12 mouse cellular contexts compared by ENCODE assay signal in genomic region chr2:131443084-131443890, GRCm38 (mm10). TPM values are rescaled to one million over a fixed set of nuclear protein-coding genes. Genes with fewer than 3 reads are reported as not detected.
DNase-seq lines count a peak whose midpoint lies in the region; ATAC-seq and TF ChIP-seq lines count a peak whose summit lies in the region.
"Had no signal": no experiment of that assay in that cellular context is flagged by ENCODE, and none has a peak within 500 bp of the region (broad histone marks: within the 10 kb centered on the region; RNA-seq: fewer than 3 reads in every experiment).

No protein-coding gene starts in this region.

- DNase-seq in embryonic facial prominence, embryonic 11.5 days (ENCODE audit: low spot score): peak; percentile 37
- no peak for DNase-seq in embryonic facial prominence, embryonic 10.5 days (ENCODE audit: low spot score)
- no peak for DNase-seq in liver, embryonic 14.5 days (ENCODE audit: low read depth in 3 of 3, low spot score in 3 of 3)
- DNase-seq in liver: no peak
- peak; percentile 35 for DNase-seq in ZHBTc4 (ENCODE audit: low read depth, low spot score)
- peak; percentile 43 for DNase-seq in naive thymus-derived CD4-positive, alpha-beta T cell, adult 2 months (ENCODE audit: low read depth)
- no peak for DNase-seq in spleen, postnatal 14 days (ENCODE audit: low spot score in 2 of 2)
- no peak for DNase-seq in right cerebral cortex, adult 18-20 months
- DNase-seq: lung, postnatal 4 days; right cerebral cortex, postnatal 4 days had no signal

- TF ChIP-seq CTCF in liver, embryonic 14.5 days (IDR thresholded peaks at IDR 0.05; ENCODE audit: low read depth): 0 out of 2 replicates have a peak, but pooled peaks have one; percentile 21

- no peaks in the 10 kb centered on the region for H3K27me3 ChIP-seq in embryonic facial prominence, embryonic 11.5 days (ENCODE audit: control insufficient read depth, insufficient read depth, low read length)
- no peaks in the 10 kb centered on the region for H3K27me3 ChIP-seq in embryonic facial prominence, embryonic 10.5 days (replicated peaks; ENCODE audit: low read depth, poor library complexity, severe bottlenecking)
- H3K27me3 ChIP-seq in liver, embryonic 14.5 days (ENCODE audit: control insufficient read depth, insufficient read depth, low read length): no peaks in the 10 kb centered on the region
- H3K27me3 ChIP-seq: embryonic facial prominence, embryonic 15.5 days; neural tube, embryonic 12.5 days had no signal

- H3K4me1 ChIP-seq in embryonic facial prominence, embryonic 11.5 days (ENCODE audit: control insufficient read depth, insufficient read depth, low read length): no peaks in the 10 kb centered on the region
- H3K4me1 ChIP-seq in embryonic facial prominence, embryonic 10.5 days: no peaks in the 10 kb centered on the region
- H3K4me1 ChIP-seq in liver, embryonic 14.5 days (replicated peaks; ENCODE audit: control insufficient read depth in 2 of 2, insufficient read depth in 2 of 2, low read length in 1 of 2): peaks cover 0 to 3% of the 10 kb centered on the region in 2 experiments; a peak in 1 of 4 replicates
- H3K4me1 ChIP-seq: neural tube, embryonic 12.5 days had no signal

- TF ChIP-seq EP300 in liver, embryonic 14.5 days (IDR thresholded peaks at IDR 0.05; ENCODE audit: low read depth): no peak

- no peak for ATAC-seq in embryonic facial prominence, embryonic 11.5 days (replicated peaks; ENCODE audit: insufficient number of reproducible peaks, low FRiP score, low TSS enrichment, low read depth)
- ATAC-seq in liver, embryonic 14.5 days (ENCODE audit: insufficient read depth): no peak

- 63% methylated on average over 8 of the region's 8 CpGs for WGBS in embryonic facial prominence, embryonic 11.5 days
- 71% methylated on average over 8 of the region's 8 CpGs for WGBS in embryonic facial prominence, embryonic 10.5 days
- WGBS in liver, embryonic 14.5 days (ENCODE audit: insufficient replicate concordance): 70% methylated on average over 8 of the region's 8 CpGs

- no peak overlapping the region for H3K4me3 ChIP-seq in embryonic facial prominence, embryonic 11.5 days (ENCODE audit: low read depth, low read length)
- H3K4me3 ChIP-seq in embryonic facial prominence, embryonic 10.5 days: no peak overlapping the region
- H3K4me3 ChIP-seq in liver, embryonic 14.5 days (ENCODE audit: insufficient read depth in 1 of 2, low read depth in 2 of 2, low read length in 2 of 2): no peak overlapping the region
- H3K4me3 ChIP-seq: embryonic facial prominence, embryonic 15.5 days; neural tube, embryonic 12.5 days had no signal

- H3K36me3 ChIP-seq in embryonic facial prominence, embryonic 11.5 days (replicated peaks; ENCODE audit: control insufficient read depth, insufficient read depth, low read depth, low read length): no peaks in the 10 kb centered on the region
- no peaks in the 10 kb centered on the region for H3K36me3 ChIP-seq in embryonic facial prominence, embryonic 10.5 days (replicated peaks)
- H3K36me3 ChIP-seq in liver, embryonic 14.5 days (replicated peaks; ENCODE audit: control insufficient read depth, insufficient read depth, low read depth): no peaks in the 10 kb centered on the region
- H3K36me3 ChIP-seq: embryonic facial prominence, embryonic 15.5 days; neural tube, embryonic 12.5 days had no signal

- no peak overlapping the region for H3K27ac ChIP-seq in embryonic facial prominence, embryonic 11.5 days (replicated peaks; ENCODE audit: low read depth, low read length)
- H3K27ac ChIP-seq in embryonic facial prominence, embryonic 10.5 days (replicated peaks): no peak overlapping the region
- no peak overlapping the region for H3K27ac ChIP-seq in liver, embryonic 14.5 days
- H3K27ac ChIP-seq: embryonic facial prominence, embryonic 15.5 days; neural tube, embryonic 12.5 days had no signal

- H3K9ac ChIP-seq in embryonic facial prominence, embryonic 11.5 days (replicated peaks; ENCODE audit: low read length): no peak overlapping the region
- H3K9ac ChIP-seq in liver, embryonic 14.5 days (replicated peaks): no peak overlapping the region
- H3K9ac ChIP-seq: embryonic facial prominence, embryonic 15.5 days; neural tube, embryonic 12.5 days had no signal

- H3K4me2 ChIP-seq in embryonic facial prominence, embryonic 11.5 days (ENCODE audit: low read depth, low read length): no peak overlapping the region
- no peak overlapping the region for H3K4me2 ChIP-seq in liver, embryonic 14.5 days (ENCODE audit: low read depth)
- H3K4me2 ChIP-seq: embryonic facial prominence, embryonic 15.5 days; neural tube, embryonic 12.5 days had no signal

- H3K9me3 ChIP-seq in embryonic facial prominence, embryonic 11.5 days (replicated peaks; ENCODE audit: control insufficient read depth, low read length): no peaks in the 10 kb centered on the region
- H3K9me3 ChIP-seq in embryonic facial prominence, embryonic 10.5 days: no peaks in the 10 kb centered on the region
- no peaks in the 10 kb centered on the region for H3K9me3 ChIP-seq in liver, embryonic 14.5 days (ENCODE audit: control insufficient read depth, low read length)
- H3K9me3 ChIP-seq: embryonic facial prominence, embryonic 15.5 days; neural tube, embryonic 12.5 days had no signal

RNA-seq across cellular contexts. Expression of gene Smox, which starts 48.0 kb away (rescaled TPM):
- 33.6 and 38.7 TPM in 2 replicates for polyA plus RNA-seq in embryonic facial prominence, embryonic 11.5 days (2014; fragmentation: Nextera tagmentation; extraction: Ambion mirVana)
- 36.0 and 42.0 TPM in 2 replicates for polyA plus RNA-seq in embryonic facial prominence, embryonic 10.5 days (2016; fragmentation: Nextera tagmentation; extraction: Ambion mirVana)
- 58.1 and 75.0 TPM in 2 replicates for polyA plus RNA-seq in liver, embryonic 14.5 days (2012; rRNA removed)
- 70.4 and 85.8 TPM in 2 replicates for polyA plus RNA-seq in liver, embryonic 14.5 days (2014; fragmentation: Nextera tagmentation; extraction: Ambion mirVana)

Comparison
In these comparisons a context has a peak if more than half of its experiments do, and no peak if none do; other contexts are left out.
1. DNase-seq: peak in embryonic facial prominence, embryonic 11.5 days (single experiment), ZHBTc4 (single experiment) and naive thymus-derived CD4-positive, alpha-beta T cell, adult 2 months (single experiment); none in embryonic facial prominence, embryonic 10.5 days (single experiment), liver, embryonic 14.5 days (0 of 3), liver (single experiment), spleen, postnatal 14 days (0 of 2) and right cerebral cortex, adult 18-20 months (single experiment).